Mouse (Mus musculus): ENCODE results near the gene Pxn. TPM values are rescaled to one million over a fixed set of nuclear protein-coding genes. Genes with fewer than 3 reads are reported as not detected.
"Not testable (repeated sequence)": the region's sequence is repeated elsewhere in the genome, so short reads cannot be mapped to it uniquely, and the experiment has no call there.

Pxn gene
- polyA plus RNA-seq, 1 experiment from 2014 or later = 15.2 TPM

DNA sequence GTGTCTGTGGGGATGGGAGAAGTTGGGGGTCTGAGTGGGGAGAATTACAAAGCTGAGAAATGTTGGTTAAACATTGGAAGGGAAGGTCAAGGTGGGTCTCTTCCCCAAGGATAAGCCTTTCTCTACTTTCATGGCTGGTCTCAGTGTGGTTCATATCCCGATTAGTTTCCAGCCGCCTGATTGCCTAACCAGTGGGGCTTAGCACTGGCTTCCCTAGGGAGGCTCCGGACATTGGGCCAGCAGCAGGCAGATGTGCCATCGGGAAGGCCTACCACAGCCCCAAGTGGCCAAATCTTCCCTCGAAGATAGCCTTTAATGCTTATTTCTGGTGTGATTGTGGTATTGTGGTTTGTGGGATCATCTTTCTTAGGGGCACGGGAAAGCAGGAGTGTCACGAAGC is 5.9 kb downstream of the Pxn start:
- no peak for ATAC-seq (ENCODE audit: insufficient read depth)
- Histone ChIP-seq H3K9ac (no peak overlapping the region), H3K4me3 (replicated peaks) (no peak overlapping the region), H3K4me2 (no peak overlapping the region), H3K4me1 (replicated peaks) (peaks cover 90% of the 10 kb centered on the region), H3K27me3 (no peaks in the 10 kb centered on the region; the same call in 1 of the 2 replicates), H3K9me3 (replicated peaks) (no peaks in the 10 kb centered on the region), H3K27ac (replicated peaks) (no peak overlapping the region), H3K36me3 (replicated peaks) (0 out of 2 replicates have a peak, but pooled peaks cover 3% of the 10 kb centered on the region)
- 63% methylated on average over 7 of the region's 7 CpGs for WGBS (ENCODE audit: insufficient replicate concordance)

DNA sequence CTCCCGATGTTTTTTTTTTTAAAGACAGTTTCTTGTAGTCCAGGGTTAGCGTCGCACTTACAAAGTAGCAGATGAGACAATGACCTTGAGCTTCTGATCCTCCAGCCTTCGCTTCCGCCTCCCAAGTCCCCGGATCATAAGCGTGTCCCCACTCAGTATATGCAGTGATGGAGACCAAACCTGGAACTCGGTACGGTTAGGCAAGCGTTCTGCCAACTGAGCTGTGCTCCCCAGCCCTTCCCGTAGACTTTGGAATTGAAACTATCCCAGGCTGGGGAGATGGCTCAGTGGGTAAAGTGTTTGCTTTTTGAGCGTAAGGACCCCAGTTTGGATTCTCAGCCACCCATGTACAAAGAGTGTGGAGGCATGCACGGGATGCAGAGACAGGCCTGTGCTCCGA is 6.8 kb downstream of the Pxn start:
- WGBS (ENCODE audit: insufficient replicate concordance) = 83% methylated on average over 14 of the region's 14 CpGs
- Histone ChIP-seq H3K9ac (no peak overlapping the region), H3K36me3 (replicated peaks) (0 out of 2 replicates have a peak, but pooled peaks cover 3% of the 10 kb centered on the region), H3K9me3 (replicated peaks) (no peaks in the 10 kb centered on the region), H3K4me2 (no peak overlapping the region), H3K4me1 (replicated peaks) (peaks cover 85% of the 10 kb centered on the region), H3K27me3 (no peaks in the 10 kb centered on the region; the same call in 1 of the 2 replicates), H3K27ac (replicated peaks) (peak overlapping the region; percentile 51; the same call in 1 of the 2 replicates), H3K4me3 (replicated peaks) (no peak overlapping the region)
- no peak for ATAC-seq (ENCODE audit: insufficient read depth)

GRCm38 (mm10) chr5:115513721-115514120 is 7.2 kb downstream of the Pxn start:
- peak overlapping the region; percentile 51 for H3K27ac ChIP-seq (replicated peaks)
- no peaks in the 10 kb centered on the region for H3K9me3 ChIP-seq (replicated peaks)
- no peaks in the 10 kb centered on the region for H3K27me3 ChIP-seq
- H3K9ac ChIP-seq = no peak overlapping the region
- H3K4me3 ChIP-seq (replicated peaks) = no peak overlapping the region
- H3K4me1 ChIP-seq (replicated peaks) = peaks cover 80% of the 10 kb centered on the region
- H3K36me3 ChIP-seq (replicated peaks) = 0 out of 2 replicates have a peak, but pooled peaks cover 3% of the 10 kb centered on the region
- ATAC-seq (ENCODE audit: insufficient read depth) = no peak
- H3K4me2 ChIP-seq = no peak overlapping the region
- WGBS (ENCODE audit: insufficient replicate concordance) = 74% methylated on average over 16 of the region's 16 CpGs

GRCm38 (mm10) chr5:115514346-115514745 is 7.9 kb downstream of the Pxn start:
- ATAC-seq (ENCODE audit: insufficient read depth) = peak; percentile 41; the same call in 1 of the 2 replicates
- Histone ChIP-seq H3K27me3 (no peaks in the 10 kb centered on the region), H3K36me3 (replicated peaks) (0 out of 2 replicates have a peak, but pooled peaks cover 3% of the 10 kb centered on the region), H3K9ac (no peak overlapping the region; the same call in 1 of the 2 replicates), H3K4me3 (replicated peaks) (no peak overlapping the region), H3K27ac (replicated peaks) (peak overlapping the region; percentile 51), H3K4me1 (replicated peaks) (peaks cover 78% of the 10 kb centered on the region), H3K4me2 (peak overlapping the region; percentile 32), H3K9me3 (replicated peaks) (no peaks in the 10 kb centered on the region)
- WGBS (ENCODE audit: insufficient replicate concordance) = 57% methylated on average over 6 of the region's 6 CpGs

GRCm38 (mm10) chr5:115514896-115515587 is 8.6 kb downstream of the Pxn start:
- H3K4me2 ChIP-seq = peak overlapping the region; percentile 32
- no peak overlapping the region for H3K9ac ChIP-seq
- no peak for ATAC-seq (ENCODE audit: insufficient read depth)
- peak overlapping the region; percentile 51 for H3K27ac ChIP-seq (replicated peaks)
- H3K4me3 ChIP-seq (replicated peaks) = no peak overlapping the region
- H3K36me3 ChIP-seq (replicated peaks) = 0 out of 2 replicates have a peak, but pooled peaks cover 3% of the 10 kb centered on the region
- no peaks in the 10 kb centered on the region for H3K9me3 ChIP-seq (replicated peaks)
- 54% methylated on average over 20 of the region's 20 CpGs for WGBS (ENCODE audit: insufficient replicate concordance)
- peaks cover 74% of the 10 kb centered on the region for H3K4me1 ChIP-seq (replicated peaks)
- H3K27me3 ChIP-seq = no peaks in the 10 kb centered on the region

DNA sequence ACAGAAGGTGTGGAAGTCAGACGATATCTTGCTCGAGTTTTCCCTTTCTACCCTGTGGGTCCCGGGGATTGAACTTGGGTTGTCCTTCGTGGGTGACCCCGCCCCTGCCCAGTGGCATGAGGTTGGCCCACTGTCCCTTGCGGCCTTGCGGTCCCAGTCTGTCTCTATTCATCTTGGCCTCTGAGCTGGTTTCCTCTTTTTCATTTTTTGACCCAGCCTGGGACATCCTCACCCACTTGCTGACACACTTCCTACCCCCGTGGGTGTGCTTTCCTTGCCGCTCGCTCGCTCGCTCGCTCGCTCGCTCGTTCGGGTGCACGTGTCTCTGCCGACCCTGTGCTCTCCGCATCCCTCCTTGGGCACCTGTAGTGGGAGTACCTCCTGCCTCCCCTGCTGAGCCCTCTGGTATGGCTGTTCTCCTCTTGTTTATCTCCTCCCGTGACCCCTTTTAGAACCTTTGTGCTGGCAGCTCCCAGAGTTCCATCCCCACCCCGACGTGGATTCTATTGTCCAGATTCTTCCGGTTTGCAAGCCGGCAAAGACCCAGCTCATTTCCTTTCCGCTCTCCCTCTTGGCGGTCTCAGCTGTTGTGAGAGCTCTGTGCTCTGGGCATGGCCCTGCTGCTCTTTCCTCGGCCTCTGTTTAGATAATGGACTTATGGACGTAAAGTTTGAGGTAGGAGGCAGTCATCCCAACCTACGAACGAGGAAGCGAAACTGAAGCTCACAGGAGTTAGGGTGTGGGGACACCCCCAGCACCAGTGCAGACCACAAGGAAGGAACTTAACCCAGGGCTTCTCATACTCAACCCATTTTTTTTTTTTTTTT is 9.8 kb downstream of the Pxn start:
- Histone ChIP-seq H3K27ac (replicated peaks) (peak overlapping the region; percentile 51), H3K4me1 (replicated peaks) (peaks cover 76% of the 10 kb centered on the region), H3K27me3 (no peaks in the 10 kb centered on the region), H3K9ac (no peak overlapping the region), H3K36me3 (replicated peaks) (0 out of 2 replicates have a peak, but pooled peaks cover 3% of the 10 kb centered on the region), H3K9me3 (replicated peaks) (no peaks in the 10 kb centered on the region), H3K4me3 (replicated peaks) (peak overlapping the region; percentile 32), H3K4me2 (peak overlapping the region; percentile 49)
- ATAC-seq (ENCODE audit: insufficient read depth) = peak; percentile 19
- WGBS (ENCODE audit: insufficient replicate concordance) = 32% methylated on average over 32 of the region's 32 CpGs

DNA sequence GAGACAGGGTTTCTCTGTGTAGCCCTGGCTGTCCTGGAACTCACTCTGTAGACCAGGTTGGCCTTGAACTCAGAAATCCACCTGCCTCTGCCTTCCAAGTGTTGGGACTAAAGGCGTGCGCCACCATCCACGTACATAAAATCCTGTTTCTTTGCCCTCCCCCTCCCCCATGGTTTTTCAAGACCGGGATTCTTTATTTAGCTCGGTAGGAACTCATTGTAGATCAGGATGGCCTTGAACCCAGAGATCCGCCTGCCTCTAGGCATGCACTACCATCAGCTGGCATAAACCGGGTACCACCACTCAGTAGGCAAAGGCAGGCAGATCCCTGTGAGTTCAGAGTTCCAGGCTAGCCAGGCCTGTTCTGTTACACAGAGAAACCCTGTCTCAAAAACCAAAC is 10.4 kb downstream of the Pxn start:
- peak overlapping the region; percentile 51 for H3K27ac ChIP-seq (replicated peaks)
- H3K27me3 ChIP-seq = no peaks in the 10 kb centered on the region
- no peaks in the 10 kb centered on the region for H3K9me3 ChIP-seq (replicated peaks)
- no peak overlapping the region for H3K4me3 ChIP-seq (replicated peaks)
- H3K36me3 ChIP-seq (replicated peaks) = 0 out of 2 replicates have a peak, but pooled peaks cover 3% of the 10 kb centered on the region
- no peak for ATAC-seq (ENCODE audit: insufficient read depth)
- H3K4me1 ChIP-seq (replicated peaks) = peaks cover 80% of the 10 kb centered on the region
- H3K9ac ChIP-seq = no peak overlapping the region
- WGBS (ENCODE audit: insufficient replicate concordance) = 59% methylated on average over 7 of the region's 7 CpGs
- 0 out of 2 replicates have a peak overlapping the region, but pooled peaks have one; percentile 49 for H3K4me2 ChIP-seq

- Histone ChIP-seq H3K4me3 (replicated peaks) (no peak overlapping the region), H3K27ac (replicated peaks) (peak overlapping the region; percentile 2; the same call in 1 of the 2 replicates), H3K4me1 (replicated peaks) (peaks cover 80% of the 10 kb centered on the region), H3K27me3 (no peaks in the 10 kb centered on the region), H3K4me2 (no peak overlapping the region), H3K9ac (no peak overlapping the region), H3K9me3 (replicated peaks) (no peaks in the 10 kb centered on the region), H3K36me3 (replicated peaks) (0 out of 2 replicates have a peak, but pooled peaks cover 3% of the 10 kb centered on the region)
- 62% methylated on average over 9 of the region's 9 CpGs for WGBS (ENCODE audit: insufficient replicate concordance)
- ATAC-seq (ENCODE audit: insufficient read depth) = no peak
Observed at GRCm38 (mm10) chr5:115517501-115517900, 11.0 kb downstream of the Pxn start.

GRCm38 (mm10) chr5:115518214-115518613 is 11.7 kb downstream of the Pxn start:
- H3K9ac ChIP-seq; ATAC-seq (ENCODE audit: insufficient read depth): not testable (repeated sequence)

GRCm38 (mm10) chr5:115520325-115520869 is 13.9 kb downstream of the Pxn start:
- Histone ChIP-seq H3K4me3 (replicated peaks) (no peak overlapping the region), H3K9ac (no peak overlapping the region), H3K27ac (replicated peaks) (peak overlapping the region; percentile 82), H3K27me3 (no peaks in the 10 kb centered on the region), H3K4me2 (peak overlapping the region; percentile 69), H3K36me3 (replicated peaks) (0 out of 2 replicates have a peak, but pooled peaks cover 7% of the 10 kb centered on the region), H3K9me3 (replicated peaks) (no peaks in the 10 kb centered on the region), H3K4me1 (replicated peaks) (peaks cover 80% of the 10 kb centered on the region)
- 26% methylated on average over 21 of the region's 21 CpGs for WGBS (ENCODE audit: insufficient replicate concordance)
- ATAC-seq (ENCODE audit: insufficient read depth) = peak; percentile 5; the same call in 1 of the 2 replicates

More at GRCm38 (mm10) chr5:115518214-115518613, 11.7 kb downstream of the Pxn start:
- H3K27ac ChIP-seq (replicated peaks); H3K4me3 ChIP-seq (replicated peaks); H3K36me3 ChIP-seq (replicated peaks); H3K9me3 ChIP-seq (replicated peaks); H3K4me2 ChIP-seq; H3K27me3 ChIP-seq: not testable (repeated sequence)
- H3K4me1 ChIP-seq (replicated peaks) = peaks cover 80% of the 10 kb centered on the region
- 86% methylated on average over 8 of the region's 8 CpGs for WGBS (ENCODE audit: insufficient replicate concordance)
